Mouse (Mus musculus): ENCODE measurements at regions not wholly inside any gene's neighbourhood (a gene's known extent, or its start where the extent isn't known, plus 50 kb on each side); places are given as distances from the start of the nearest gene placed in this dataset.

DNA sequence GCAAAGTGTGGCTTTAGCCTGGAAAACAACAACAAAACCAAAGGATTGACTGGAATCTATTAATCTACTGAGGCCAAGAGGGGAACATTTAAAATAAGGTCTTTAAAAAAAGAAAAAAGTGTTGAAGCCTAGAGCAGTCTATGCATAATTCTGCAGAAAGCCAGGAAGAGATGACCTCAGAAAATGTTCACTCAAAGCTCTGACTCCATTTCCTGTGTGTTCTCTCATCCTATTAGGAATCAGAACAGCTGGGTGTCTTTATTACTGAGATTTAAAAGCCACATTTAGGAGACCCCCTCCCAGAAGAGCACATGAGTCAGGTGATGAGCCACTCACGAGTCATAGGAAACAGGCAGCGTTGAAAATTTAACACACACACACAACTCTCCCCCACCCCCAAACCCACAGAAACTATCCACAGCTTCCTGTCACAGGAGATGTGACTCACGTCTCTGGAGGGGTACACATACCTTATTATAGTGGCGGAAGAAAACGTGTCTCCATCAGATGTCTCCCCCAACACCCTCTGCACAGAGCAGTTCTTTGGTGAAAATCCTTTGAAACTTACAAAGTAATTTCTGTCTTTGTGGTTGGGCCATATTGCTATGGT lies 140.2 kb upstream of the Hmga2 start:
- no peak for DNase-seq (ENCODE audit: low spot score in 2 of 2)

DNA sequence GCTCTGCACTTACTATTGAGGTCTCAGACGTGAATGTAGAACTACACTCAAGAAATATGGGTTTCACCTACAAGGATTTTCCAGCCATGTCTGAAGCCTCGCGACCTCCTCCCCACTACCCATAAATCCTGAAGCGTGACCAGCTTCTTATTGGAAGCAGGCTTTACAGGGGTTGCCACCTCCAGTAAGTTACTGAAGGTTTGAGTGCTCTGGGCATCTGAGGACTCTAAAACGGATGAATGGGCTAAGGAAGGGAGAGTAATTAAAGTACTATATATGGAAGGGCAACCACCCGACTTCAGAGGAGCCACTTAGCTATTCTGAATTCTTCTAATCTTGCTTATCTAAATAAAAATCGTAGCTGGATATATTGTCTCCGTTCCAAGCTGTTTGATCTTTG lies 136.1 kb upstream of the Hmga2 start:
- DNase-seq (ENCODE audit: low spot score in 2 of 2) = no peak

DNA sequence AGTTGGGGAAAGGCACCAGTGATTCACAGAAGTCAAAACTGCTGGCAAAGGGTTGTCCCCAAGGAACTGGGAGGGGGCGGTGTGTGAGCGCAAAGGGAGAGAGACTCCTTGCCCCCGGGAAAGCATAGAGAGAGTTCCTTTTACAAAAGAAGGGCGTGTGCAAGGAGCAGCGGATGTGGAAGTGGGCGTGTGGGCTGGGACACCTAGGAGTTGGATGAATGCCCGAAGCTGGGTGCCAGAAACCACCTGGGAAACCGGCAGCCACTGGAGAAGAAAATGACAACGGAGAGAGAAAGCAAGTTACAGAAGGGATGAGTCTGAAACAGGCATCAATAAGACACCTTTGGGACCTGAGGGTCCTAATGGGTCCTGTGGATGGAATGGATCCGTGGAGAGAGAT lies 133.8 kb upstream of the Hmga2 start:
- DNase-seq (ENCODE audit: low spot score in 2 of 2) = no peak

DNA sequence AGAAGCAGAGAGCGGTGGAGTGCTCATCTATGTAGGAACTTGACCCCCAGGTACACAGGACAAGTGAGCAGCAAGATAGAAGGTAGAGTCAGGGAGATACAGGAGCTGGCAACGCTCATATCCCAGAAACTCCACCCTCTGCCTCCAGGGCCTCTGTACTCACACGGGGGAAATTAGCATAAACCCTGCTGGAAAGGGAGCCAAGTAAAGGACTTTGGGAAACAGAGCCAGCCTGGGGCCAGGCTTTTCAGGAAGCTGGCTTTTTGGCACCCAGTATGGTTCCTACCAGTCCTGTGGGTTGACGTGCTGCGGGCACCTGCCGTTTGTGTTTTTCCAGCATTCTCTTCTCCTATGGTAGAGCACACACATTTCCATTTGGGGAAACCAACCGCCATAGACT lies 128.2 kb upstream of the Hmga2 start:
- no peak for DNase-seq (ENCODE audit: low spot score in 2 of 2)

DNA sequence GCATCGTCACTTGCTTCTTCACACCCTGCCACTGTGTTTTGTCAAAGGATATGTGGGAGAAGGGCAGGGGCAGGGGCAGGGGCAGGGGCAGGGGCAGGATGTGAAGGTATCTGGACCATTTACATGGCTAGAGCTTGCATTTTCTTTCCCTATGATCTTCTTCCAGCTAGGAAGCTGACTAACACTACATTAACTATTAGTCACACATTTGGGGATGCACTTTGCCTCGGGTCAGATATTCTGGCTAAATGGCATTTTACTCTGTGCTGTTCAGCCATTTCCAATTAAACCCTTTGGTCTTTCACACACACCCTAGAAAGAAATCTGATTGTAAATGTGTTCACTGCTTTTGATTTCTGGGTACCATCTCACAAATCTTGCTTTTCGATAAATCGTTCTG lies 126.9 kb upstream of the Hmga2 start:
- no peak for DNase-seq (ENCODE audit: low spot score in 2 of 2)

DNA sequence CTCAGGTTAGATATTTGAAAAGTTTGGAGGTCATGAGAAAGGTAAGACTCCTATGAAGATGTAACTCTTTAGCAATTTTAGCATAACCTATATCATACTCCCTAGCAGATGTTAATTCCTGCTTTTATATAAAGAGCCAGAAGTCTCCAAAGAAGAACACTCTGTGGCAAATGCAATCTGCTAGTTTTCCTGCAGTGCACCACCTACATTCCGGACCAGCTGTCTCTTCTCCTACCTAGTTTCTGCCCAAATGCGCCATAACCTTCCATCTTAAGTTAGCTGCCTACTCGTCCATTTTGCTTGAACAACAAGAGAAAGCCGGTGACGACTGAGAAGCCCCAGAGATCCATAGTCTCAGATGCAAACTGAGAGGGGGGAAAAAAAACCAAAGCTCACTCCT lies 124.5 kb upstream of the Hmga2 start:
- no peak for DNase-seq (ENCODE audit: low spot score in 2 of 2)

DNA sequence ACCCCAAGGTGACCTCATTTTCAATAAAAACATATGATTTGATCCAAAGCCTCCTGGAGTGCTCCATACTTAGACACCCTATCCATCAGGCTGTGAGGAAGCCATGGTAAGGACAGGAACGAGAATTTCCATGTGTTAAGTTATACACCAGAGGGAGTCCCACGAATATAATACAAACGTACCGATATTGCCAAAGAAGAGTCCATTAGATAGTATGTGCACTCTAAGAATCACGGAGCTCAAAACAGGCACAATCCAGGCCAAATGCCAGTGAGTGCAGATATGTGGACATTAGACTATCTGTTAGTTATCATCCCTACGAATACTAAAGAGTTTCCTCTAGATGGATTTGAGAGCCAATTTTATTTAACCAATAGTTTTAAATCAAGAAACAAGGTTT lies 123.3 kb upstream of the Hmga2 start:
- no peak for DNase-seq (ENCODE audit: low spot score in 2 of 2)

DNA sequence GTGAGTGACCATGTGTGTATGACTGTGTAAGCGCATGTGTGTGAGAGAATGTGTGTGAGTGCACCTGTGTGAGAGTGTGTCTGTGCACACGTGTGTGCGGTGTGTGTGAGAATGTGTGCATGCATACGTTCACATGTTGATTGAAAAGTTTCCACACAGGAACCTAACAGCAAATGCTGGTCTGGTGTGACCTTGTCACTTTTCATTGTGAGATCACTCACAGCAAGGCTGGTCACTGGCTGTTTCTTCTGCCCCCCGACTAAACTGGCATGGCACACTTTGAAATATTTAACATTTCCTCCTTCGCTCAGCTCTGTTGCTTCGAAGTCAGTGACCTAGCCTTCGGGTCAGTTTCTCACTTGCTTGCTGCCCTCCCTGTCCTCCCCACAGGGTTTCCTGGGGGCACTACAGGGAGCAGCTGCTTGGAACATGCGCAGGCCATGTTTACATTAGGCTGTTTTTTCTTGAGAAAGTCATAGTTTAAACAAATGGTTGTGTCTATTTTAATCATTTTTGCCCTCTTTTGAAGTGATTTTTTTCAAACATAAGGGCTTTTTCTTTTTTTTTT lies 121.1 kb upstream of the Hmga2 start:
- no peak for DNase-seq (ENCODE audit: low spot score in 2 of 2)

DNA sequence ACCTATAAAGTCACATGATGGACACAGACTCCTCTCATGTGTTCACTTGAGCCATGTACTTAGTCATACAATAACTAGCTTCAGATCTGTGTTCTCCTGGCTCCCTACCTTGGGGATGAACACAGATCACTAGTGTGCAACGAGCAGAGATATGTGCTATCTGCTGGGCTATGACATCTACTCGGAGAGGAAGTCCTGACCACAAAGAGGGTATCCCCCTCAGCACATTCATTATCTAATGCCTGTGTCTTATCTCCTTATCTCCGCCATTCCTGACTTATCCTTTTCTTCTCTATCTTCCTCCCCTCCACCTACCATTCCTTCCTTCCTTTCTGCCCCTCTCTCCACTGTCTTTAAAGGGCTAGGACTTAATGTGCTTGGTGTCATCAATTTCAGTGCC lies 118.9 kb upstream of the Hmga2 start:
- no peak for DNase-seq (ENCODE audit: low spot score in 2 of 2)

DNA sequence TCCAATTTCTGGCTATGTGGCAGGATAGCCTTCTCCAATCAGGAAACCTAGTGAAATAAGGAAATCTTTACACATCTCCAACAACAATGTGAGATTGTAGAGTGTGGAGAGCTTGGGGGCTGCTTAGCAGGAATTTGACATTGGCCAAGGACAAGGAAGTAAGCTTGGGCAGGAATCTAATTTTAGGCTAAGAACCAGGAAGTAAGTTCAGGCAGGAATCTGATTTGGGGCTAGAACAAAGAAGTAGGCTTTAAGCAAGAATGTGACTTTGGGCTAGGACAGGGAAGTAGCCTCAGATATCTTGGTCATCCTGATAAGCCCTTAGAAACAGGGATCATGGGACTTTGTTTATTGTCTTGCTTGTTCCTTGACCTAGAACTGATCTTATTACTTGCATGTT lies 117.6 kb upstream of the Hmga2 start:
- no peak for DNase-seq (ENCODE audit: low spot score in 2 of 2)

DNA sequence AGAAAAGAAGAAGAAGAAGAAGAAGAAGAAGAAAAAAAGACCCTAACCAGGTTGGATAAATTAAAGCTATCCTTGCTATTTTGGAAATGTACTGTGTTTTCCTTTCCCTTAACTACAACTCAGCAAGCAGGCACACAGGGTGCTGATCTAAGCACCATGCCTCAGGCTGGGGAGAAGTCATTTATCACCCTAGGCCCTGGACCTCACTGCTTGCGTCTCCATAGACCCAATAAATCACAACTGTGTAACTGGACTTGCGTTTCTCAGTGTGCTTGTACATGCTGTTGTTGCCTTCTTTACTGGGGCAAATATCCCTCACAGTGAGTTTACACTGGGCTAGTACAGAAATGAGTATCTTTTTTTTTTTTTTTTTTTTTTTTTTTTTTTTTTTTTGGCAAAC lies 113.4 kb upstream of the Hmga2 start:
- no peak for DNase-seq (ENCODE audit: low spot score in 2 of 2)

DNA sequence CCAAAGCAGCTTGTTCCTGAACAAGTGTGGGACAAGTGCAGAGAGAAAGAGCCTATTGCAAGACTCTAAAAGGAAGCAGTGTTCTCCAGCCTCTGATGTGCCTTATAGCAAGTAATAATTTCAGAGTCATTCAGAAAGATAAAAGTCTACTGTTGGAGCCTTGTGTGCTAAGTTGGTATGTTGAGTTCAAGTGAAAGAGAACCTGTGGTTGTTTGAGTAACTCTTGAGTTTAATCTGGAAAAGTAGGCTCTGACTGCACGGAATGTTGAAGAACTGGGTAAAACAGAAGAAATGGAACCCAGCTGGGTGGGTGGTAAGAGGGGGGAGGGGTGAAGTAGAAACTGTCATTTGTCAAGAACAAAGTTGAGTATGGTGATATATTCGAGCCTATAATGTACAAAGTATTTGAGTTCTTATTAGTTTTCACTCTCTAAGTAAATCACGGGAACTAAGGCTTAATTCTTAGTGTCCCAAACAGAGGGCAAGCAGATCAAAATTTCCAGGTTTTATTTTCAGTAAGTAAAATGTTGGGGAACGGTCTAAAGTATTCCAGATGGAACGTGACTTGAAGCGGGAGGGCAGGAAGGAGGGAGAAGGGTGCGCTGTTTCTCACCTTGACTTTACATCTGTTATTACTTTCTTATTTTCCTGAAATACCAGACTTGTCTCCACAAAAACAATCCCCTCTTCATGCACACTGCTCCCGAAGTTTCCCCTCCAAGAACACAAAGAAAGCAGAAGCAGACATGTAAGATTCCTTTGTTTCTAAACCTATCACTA lies 111.8 kb upstream of the Hmga2 start:
- no peak for DNase-seq (ENCODE audit: low spot score in 2 of 2)

DNA sequence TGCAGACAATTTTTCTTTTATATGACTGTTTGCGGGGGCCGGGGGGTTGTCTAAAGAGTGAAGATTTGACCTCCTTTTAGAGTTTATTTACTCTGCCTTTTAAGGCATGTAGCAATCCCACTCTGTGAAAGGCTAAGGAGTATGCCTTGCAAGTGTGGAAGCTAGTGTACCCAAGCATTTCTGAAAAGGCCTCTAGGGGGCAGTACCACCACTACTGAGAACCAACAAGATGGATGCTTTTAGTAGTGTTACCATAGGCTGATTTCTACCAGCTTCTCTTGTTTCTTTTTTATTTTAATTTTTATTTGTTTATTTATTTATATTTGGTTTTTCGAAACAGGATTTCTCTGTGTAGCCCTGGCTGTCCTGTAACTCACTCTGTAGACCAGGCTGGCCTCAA lies 110.9 kb upstream of the Hmga2 start:
- no peak for DNase-seq (ENCODE audit: low spot score in 2 of 2)

DNA sequence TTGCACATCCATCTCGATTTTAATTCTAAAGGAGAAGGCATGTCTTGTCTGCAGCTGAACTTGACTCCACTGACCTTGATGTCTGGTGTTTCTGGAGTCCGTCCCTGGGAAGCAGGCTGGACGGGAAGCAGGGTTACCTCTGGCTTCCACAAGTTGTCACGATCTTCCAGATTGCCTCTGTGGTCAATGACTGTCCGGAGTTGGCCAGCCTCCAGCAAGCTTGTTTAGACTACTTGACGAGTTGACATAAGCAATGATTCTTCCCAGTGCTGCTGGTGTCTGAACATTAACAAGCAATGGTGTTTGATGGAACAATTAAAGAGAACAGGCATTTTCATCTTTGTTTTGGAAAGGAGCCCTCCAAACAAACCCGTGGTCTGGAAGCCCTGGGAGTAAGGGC lies 106.2 kb upstream of the Hmga2 start:
- no peak for DNase-seq (ENCODE audit: low spot score in 2 of 2)

DNA sequence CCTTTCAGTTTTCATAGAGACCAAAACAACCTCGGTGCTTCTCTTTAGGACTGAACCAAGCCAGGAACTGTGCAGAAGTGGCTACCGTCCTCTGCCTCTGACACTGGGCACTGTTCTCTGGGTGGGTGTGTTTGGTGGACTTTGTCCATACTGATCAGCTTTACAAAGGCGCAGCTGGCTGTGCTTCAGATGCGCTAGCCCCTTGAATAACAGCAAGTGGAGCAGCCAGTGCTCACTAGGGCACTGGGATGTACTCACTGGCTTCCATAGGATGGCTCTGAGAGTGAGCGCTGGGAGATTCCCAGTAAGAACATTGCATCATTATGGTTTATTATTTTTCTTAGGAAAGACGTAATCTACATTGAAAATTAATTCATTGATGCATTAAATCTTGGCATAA lies 105.3 kb upstream of the Hmga2 start:
- DNase-seq (ENCODE audit: low spot score in 2 of 2) = no peak

DNA sequence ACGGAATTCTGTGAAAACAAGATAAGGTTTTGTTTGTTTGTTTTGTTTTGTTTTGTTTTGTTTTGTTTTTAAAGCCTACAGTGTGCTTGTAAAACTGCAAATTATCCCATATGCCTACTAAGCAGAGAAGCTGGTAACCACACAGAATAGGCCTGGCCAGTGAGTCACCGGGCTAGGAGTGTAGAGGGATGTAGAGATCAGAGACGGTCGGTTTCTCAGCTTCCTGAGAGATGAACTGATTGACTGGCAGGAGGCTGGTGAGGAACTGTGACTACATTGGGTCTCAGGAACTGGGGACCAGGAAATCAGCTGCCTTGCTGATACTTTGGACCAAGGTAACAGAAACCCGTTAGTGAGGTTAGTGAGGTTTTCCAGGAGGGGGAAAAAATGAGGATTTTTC lies 100.6 kb upstream of the Hmga2 start:
- no peak for DNase-seq (ENCODE audit: low spot score in 2 of 2)

DNA sequence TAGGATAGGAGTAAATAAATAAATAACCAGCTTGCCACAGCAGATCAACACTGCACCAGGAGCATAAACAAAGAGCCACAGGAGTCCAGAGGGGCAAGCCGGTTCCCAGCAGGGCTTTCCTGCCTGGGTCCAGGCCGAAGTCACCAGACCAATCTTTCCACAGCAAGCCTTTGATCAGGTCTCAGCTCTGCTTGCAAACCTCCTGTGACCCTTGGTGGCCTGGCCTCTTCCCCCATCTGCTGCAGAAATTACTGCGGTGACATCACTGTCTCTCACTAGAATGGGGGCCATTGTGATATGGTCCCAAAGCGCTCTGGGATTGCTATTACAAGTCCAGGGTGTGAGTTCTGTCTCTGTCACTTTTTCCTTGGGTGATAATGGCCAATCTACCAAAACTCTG lies 99.9 kb upstream of the Hmga2 start:
- no peak for DNase-seq (ENCODE audit: low spot score in 2 of 2)

DNA sequence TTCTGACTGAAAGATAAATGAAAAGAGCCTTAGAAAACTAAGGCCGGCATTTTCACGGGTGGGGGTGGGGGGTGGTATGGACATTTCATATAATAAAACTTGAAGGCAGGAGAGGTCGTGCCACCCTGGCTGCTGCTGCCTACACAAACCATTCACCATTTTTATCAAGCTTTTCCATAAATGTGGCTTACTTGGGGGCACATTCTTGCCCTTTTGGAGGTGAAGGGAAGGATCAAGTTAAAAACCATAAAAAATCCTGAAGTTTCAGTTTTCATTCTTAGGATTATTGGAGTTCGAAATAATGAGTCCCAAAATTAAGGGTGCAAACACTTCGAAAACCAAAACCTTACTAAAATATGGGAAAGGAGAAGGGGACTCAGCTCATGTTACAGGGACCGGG lies 95.1 kb upstream of the Hmga2 start:
- no peak for DNase-seq (ENCODE audit: low spot score in 2 of 2)

DNA sequence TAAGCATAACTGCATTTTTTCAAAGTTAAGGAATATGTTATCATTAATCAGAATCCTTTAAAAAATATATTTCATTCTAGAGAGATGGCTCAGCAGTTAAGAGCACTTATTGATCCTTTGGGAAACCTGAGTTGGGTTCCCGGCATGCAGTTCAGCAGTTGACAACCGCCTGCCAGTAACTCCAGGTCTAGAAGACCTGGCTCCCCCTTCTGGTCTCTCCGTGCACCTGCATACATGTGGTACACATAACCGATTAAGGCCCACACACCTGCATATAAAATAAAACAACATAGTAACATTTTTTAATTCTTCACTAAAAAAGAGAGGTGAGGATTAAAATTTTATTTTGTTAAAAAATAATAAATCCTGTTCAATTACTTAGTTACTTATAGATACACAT lies 89.7 kb upstream of the Hmga2 start:
- DNase-seq (ENCODE audit: low spot score in 2 of 2) = no peak

DNA sequence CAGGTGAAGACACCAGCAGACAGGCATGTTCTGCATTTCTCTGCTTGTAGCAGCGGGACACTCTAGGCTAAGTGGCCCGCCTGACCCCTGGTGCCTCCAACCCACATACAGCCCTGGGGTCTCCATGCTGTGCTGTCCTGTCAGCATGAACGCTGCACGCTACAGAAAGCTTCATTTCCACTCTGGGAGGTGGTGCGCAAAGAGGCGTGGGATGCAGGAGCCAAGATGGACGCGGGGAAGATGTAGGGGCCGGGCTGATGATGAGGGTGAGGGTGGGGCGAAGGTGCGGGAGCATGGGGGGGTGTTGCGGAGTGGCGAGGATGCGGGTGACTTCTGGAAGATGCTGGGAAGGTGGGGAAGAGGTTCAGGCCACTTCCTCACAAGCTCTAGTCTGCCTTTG lies 88.6 kb upstream of the Hmga2 start:
- DNase-seq (ENCODE audit: low spot score in 2 of 2) = no peak

DNA sequence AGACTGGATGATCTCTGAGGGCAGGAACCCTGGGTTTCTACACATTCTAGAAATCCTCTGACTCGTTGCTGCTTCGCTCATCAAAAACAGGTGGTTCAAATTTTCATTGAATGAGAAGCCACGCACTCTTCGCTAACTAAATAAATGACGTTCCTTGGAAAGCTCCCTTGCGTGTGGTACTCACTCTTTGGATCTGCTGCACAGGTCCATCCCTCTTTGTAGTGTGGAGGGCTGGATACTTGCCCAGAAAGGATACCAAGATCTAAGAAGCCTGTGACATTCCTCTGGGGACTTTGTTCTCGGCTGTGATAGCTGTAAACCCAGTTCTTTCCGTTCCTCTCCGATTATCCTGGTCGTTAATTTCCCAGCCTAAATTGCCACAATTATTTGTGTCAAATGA lies 87.7 kb upstream of the Hmga2 start:
- no peak for DNase-seq (ENCODE audit: low spot score in 2 of 2)

DNA sequence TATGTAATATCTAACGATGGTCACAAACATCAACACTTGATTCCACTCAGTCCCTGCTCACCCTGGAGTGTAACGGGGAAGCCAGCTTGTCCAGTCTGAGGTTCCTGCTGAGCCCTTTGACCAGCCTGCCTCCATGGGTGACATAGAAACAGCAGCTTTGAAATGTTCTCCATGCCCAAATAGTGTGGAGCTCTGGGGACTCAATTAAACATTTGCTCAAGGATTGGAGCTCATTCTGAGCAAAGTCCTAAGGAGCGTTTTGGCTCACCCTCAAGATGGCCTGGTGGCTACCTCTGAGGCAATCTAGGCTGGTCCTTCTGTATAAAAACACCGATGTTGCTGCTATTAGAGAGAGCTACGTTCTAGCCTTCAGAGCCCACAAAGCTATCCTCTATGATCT lies 85.6 kb upstream of the Hmga2 start:
- DNase-seq (ENCODE audit: low spot score in 2 of 2) = no peak

DNA sequence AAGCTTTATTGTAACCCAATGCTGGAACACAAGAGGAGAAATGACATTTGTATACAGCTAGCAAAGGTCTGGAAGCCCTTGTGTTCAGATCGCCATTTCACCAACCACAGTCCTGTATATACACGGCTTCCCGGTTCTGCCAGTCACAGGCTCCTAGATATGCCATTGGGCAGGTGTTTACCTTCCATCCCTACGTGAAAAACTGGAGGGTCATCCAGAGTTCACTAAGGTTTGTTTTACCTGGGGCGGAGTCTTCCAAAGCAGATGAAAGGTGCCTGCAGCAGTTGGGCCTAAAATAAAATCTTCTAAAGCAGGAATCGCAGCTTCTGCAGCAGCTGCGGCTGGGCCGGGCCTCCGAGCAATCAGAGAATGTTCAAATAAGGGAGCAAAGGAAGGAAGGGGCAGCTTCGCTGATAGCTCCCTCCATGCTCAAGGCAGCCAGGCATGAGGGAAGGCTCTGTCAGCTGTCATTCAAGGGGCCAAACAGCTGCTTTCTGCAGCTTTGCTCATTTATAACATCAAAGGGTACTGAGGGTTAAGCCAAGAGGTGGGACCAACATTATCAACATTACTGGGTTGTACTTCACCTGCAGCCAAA lies 81.7 kb upstream of the Hmga2 start:
- DNase-seq (ENCODE audit: low spot score in 2 of 2) = no peak

All from urinary bladder, postnatal 4 days (tissue).